Mouse (Mus musculus) hindbrain, embryonic 10.5 days (tissue): ENCODE results near the gene Pla2g2f. TPM values are rescaled to one million over a fixed set of nuclear protein-coding genes. Genes with fewer than 3 reads are reported as not detected.

ENCODE experiments used
- DNase-seq: peaks from one replicate; pipeline ENCODE4 v3.0.0-alpha.2; 2017; ENCODE audit warnings: low spot score
- H3K27ac ChIP-seq: fragments of 300-500 bp; sonication (generic); 2 replicates; pipeline ENCODE4 v1.5.1; 2016; ENCODE audit warnings: mild to moderate bottlenecking, moderate library complexity
- H3K27me3 ChIP-seq: fragments of 300-500 bp; sonication (generic); 2 replicates; pipeline ENCODE4 v1.6.1; 2016; ENCODE audit warnings: mild to moderate bottlenecking; ENCODE audit not compliant: poor library complexity, insufficient read depth, severe bottlenecking
- H3K36me3 ChIP-seq: fragments of 300-500 bp; sonication (generic); 2 replicates; pipeline ENCODE4 v1.6.1; 2016; ENCODE audit warnings: mild to moderate bottlenecking, moderate library complexity
- H3K4me1 ChIP-seq: fragments of 300-500 bp; sonication (generic); replicated peaks from 2 replicates; pipeline ENCODE4 v1.6.1; 2016; ENCODE audit warnings: mild to moderate bottlenecking
- H3K4me3 ChIP-seq: fragments of 300-500 bp; sonication (generic); 2 replicates; pipeline ENCODE4 v1.5.1; 2016; ENCODE audit warnings: mild to moderate bottlenecking, moderate library complexity
- H3K9me3 ChIP-seq: fragments of 300-500 bp; sonication (generic); 2 replicates; pipeline ENCODE4 v1.6.1; 2016; ENCODE audit warnings: mild to moderate bottlenecking, moderate library complexity
- WGBS: fragments of 180-500 bp; shearing (Covaris S2); methylation state at CpG from one replicate; pipeline ENCODE4 v1.1.7; 2016; 5-methylcytosine and 5-hydroxymethylcytosine counted together
- polyA plus RNA-seq: library from polyadenylated mRNA; unstranded; fragments of >200 nt; fragmentation: Nextera tagmentation; extraction: Ambion mirVana; gene quantifications from 2 replicates; pipeline ENCODE4 v1.2.1, GENCODE M21; 2016

The Pla2g2f gene
- 0.84 and 1.2 TPM in 2 replicates for polyA plus RNA-seq

DNA sequence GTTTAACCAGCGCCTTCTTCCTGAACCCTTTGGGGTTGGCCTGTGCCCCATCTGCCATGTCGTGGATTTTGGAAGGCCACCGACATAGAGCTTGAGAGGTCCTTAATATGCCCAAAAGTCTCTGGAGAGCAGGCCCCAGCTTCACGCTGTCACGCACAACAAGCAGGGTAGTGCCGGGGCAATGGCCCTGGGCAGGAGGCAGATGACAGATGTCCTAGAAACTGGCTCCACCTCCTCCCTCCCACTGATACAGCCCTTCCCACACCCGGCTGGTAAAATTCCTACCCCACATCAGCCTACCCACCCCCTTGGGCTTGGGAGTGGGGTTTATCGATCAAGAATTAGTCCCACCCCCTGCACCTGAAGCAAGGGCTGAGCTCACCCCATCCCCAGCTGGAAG, at the start of gene Pla2g2f:
Gene Pla2g2f, minus strand, starts transcription at position 211 of the 400 bp plus-strand sequence.
- H3K9me3 ChIP-seq: peaks cover 3% of the 10 kb centered on the region; the same call in 1 of the 2 replicates
- H3K27ac ChIP-seq: 0 out of 2 replicates have a peak within 1 kb of the TSS, but pooled peaks have one; percentile 35
- no peak for DNase-seq
- H3K36me3 ChIP-seq: no peaks in the 10 kb centered on the region
- H3K4me3 ChIP-seq: no peak within 1 kb of the TSS
- H3K4me1 ChIP-seq: peaks cover 21% of the 10 kb centered on the region
- H3K27me3 ChIP-seq: no peaks in the 10 kb centered on the region
- WGBS: 66% methylated on average over 8 of the region's 8 CpGs

DNA sequence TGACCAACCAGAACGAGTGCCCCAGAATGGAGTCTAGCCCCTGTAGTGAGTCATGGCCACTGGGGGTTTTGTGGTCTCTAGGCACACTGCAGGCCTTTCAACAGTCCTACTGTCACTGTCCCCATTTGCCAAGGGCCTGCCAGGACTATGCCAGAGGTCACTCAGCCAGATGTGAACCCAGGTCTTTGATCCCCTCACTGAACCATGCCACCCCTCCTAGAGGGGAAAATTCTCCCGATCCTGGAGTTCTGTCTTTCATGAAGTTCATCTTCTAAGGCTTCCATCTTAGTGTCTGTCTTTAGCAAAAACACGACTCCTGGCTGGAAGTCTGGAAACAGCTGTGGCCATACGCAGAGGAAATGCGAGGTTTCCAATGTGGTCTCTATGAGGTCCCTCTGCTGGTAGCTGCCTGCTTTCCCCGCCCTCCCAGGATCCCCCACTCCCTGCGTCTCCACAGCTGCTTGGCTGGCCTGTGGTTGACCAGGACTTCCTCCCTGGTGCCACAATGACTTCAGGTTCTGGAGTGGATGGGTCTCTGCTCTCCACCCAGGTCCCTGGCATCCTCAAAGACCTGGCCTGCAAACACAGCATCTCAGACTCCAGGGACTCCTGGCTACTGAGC, 49.6 kb upstream of the Pla2g2f start:
- no peaks in the 10 kb centered on the region for H3K27me3 ChIP-seq
- H3K27ac ChIP-seq: no peak overlapping the region
- WGBS: 67% methylated on average over 7 of the region's 7 CpGs
- no peak overlapping the region for H3K4me3 ChIP-seq
- peaks cover 14% of the 10 kb centered on the region for H3K4me1 ChIP-seq
- H3K9me3 ChIP-seq: no peaks in the 10 kb centered on the region
- H3K36me3 ChIP-seq: no peaks in the 10 kb centered on the region
- DNase-seq: no peak

DNA sequence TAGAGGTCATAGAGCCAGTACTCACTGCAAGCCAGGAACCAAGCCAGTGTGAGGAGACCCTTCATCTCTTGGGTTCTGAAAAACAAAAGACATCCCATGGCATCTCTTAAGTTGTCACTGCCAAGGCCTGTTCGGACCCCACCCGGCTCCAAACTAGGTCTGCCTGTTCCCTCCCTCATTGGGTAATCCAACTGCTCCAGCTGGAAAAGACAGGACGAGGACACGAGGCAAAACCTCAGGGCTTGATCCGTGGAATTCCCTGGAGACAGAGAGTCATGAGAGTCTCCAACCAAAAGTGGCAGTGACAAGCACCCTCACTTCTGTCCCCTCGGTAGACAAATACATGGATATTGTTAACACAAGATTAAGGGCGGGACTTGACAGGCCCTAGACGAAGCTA, 48.7 kb upstream of the Pla2g2f start:
- WGBS: 82% methylated on average over 8 of the region's 8 CpGs
- Histone ChIP-seq H3K36me3 (no peaks in the 10 kb centered on the region), H3K9me3 (no peaks in the 10 kb centered on the region), H3K4me3 (no peak overlapping the region), H3K4me1 (peaks cover 14% of the 10 kb centered on the region), H3K27me3 (no peaks in the 10 kb centered on the region), H3K27ac (no peak overlapping the region)
- DNase-seq: no peak

DNA sequence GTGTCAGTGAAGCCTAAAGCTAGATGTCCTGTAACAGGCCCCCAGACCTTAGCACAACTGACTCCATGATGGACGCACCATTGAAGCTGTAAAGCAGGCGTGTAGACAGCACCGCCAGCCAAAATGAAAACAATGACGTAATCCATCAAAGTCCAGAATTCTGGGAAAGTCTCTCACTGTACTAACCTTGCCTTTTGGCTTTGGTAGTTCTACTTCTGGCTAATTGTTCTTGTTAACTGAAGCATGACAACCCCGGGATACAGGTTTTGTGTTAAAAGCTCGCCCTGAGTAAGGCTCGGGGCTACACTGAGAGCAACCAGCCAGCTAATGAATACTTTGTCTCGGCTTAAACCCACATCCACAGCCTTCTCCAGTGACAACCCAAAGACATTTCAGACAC, 47.8 kb upstream of the Pla2g2f start:
- H3K4me3 ChIP-seq: no peak overlapping the region
- H3K4me1 ChIP-seq: peaks cover 14% of the 10 kb centered on the region
- no peaks in the 10 kb centered on the region for H3K27me3 ChIP-seq
- H3K27ac ChIP-seq: no peak overlapping the region
- H3K9me3 ChIP-seq: no peaks in the 10 kb centered on the region
- WGBS: 50% methylated on average over 8 of the region's 8 CpGs
- DNase-seq: no peak
- no peaks in the 10 kb centered on the region for H3K36me3 ChIP-seq

DNA sequence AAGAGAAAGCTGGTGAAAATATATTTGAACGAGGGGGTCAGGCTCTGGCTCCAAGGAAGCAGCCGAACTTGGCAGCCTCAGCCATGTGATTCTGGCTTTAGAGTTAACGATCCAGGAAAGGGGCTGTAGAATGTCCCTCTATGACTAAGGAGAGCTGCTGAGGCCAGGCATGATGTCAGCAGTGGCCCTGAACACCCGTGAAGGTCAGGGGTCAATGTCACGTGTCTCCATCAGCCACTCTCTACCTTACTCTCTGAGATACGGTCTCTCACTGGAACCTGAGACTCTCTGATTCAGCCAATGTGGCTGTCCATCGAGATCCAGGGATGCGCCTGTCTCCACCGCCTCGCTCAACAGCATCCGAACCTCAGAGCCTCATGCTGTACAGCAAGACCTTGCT, 45.5 kb upstream of the Pla2g2f start:
- H3K27ac ChIP-seq: no peak overlapping the region

DNA sequence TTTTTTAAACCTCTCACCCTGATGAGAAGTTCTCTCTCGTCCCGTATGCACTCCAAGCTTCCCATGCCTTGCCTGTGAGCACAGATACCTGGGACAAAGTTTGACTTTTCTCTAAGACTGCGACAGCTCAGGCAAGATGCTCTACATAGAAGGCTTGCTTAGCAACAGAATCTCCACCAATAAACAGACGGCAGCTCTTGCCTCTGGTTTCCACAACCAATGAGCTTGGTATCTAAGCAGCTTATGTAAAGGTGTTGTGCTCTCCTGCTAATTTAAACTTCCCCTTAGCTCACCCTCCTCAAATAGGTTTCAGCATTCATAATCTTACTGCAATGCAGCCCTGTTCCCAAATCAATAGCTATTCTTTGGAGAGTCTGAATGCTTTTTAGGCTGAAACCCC, 44.2 kb upstream of the Pla2g2f start:
- WGBS: 83% methylated on average over 4 of the region's 4 CpGs
- no peak overlapping the region for H3K27ac ChIP-seq
- H3K36me3 ChIP-seq: no peaks in the 10 kb centered on the region
- H3K4me3 ChIP-seq: no peak overlapping the region
- no peak for DNase-seq
- H3K9me3 ChIP-seq: no peaks in the 10 kb centered on the region
- peaks cover 22% of the 10 kb centered on the region for H3K4me1 ChIP-seq
- no peaks in the 10 kb centered on the region for H3K27me3 ChIP-seq

More for the DNA sequence above, 45.5 kb upstream of the Pla2g2f start:
- Histone ChIP-seq H3K4me1 (peaks cover 14% of the 10 kb centered on the region), H3K9me3 (no peaks in the 10 kb centered on the region), H3K4me3 (no peak overlapping the region), H3K36me3 (no peaks in the 10 kb centered on the region), H3K27me3 (no peaks in the 10 kb centered on the region)
- no peak for DNase-seq
- WGBS: 88% methylated on average over 11 of the region's 11 CpGs

DNA sequence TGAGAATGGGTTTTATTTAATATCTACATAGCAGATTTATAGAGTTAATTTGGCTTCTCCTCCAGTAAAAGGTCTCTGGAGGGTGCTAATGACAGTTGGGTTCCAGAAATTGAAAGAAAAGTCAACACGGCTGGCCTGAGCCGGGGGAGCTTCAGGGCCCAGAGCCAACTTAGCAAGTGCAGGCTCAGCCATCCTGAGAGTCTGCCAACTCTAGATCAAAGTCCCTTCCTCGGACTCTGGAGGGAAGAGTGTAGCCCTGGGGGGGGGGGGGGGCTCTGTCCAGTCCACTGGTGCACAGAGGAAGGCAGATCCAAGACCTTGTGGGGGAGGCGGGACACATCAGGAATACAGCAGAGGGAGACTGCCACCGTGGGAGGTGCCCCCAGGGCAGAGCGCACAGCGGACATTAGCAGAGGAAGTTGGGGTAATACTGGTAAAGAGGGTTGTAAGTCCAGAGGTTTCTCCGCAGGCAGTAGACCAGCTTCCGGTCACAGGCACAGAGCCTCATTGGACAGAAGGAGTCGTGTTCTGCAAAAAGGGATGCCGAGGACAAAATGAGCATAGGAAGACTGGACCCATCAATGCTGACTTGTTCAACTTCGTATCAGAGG, 42.8 kb upstream of the Pla2g2f start:
- no peaks in the 10 kb centered on the region for H3K9me3 ChIP-seq
- H3K27me3 ChIP-seq: no peaks in the 10 kb centered on the region
- H3K4me1 ChIP-seq: peaks cover 15% of the 10 kb centered on the region
- 80% methylated on average over 12 of the region's 12 CpGs for WGBS
- H3K36me3 ChIP-seq: no peaks in the 10 kb centered on the region
- no peak for DNase-seq
- no peak overlapping the region for H3K4me3 ChIP-seq
- no peak overlapping the region for H3K27ac ChIP-seq

DNA sequence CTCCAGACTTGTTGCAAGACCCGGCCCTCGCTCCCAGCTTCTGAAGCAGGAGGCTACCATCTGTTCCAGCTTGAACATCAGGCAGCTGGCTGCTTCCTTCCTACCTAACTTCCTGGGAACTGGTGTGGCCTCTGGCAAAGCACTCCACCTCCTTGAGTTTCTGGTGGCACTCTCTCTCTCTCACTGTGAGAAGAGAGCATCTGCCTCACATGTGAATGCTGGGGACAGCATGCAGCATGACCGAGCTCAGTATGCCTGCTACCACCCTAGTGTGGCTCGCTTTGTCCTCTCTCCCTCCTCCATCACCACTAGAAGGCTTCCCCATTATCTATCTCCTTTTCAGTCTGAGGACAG, 39.8 kb upstream of the Pla2g2f start:
- no peak overlapping the region; the same call in 1 of the 2 replicates for H3K27ac ChIP-seq
- H3K4me3 ChIP-seq: no peak overlapping the region
- WGBS: 75% methylated on average over 4 of the region's 4 CpGs
- peaks cover 15% of the 10 kb centered on the region; the same call in 1 of the 2 replicates for H3K4me1 ChIP-seq
- no peak for DNase-seq
- no peaks in the 10 kb centered on the region for H3K36me3 ChIP-seq
- H3K27me3 ChIP-seq: no peaks in the 10 kb centered on the region
- H3K9me3 ChIP-seq: no peaks in the 10 kb centered on the region

DNA sequence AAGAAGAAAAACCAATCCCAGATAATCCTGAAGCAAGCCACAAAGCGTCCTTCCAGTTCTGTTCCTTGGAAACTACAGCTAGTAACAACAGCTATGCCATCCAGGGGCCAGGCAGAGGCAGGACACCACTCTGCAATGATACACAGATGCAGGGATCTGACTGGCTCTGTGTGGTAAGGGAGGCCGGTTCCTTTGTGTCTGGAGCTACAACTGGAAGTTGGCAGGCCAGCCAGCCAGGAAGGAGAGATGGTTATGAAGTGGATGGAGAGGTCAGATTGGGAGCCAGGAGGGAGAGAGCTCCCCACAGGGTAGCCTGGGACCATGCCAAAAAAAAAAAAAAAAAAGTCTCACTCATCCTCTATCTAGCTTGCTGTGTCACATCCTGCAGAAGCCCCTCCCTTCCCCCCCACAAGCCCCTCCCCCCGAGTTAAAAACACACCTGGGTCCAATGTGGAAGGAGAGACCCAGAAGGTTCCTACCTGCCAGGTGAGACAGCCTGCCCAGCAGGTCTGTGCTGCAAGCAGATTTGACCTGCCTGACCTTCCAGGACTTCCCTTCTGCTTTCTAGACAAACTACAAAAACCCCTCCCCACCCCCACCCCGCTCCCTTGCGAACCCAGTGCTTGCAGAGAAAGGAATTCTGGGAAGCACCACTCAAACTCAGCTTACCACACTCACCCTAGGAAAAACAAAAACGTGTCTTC, 39.2 kb upstream of the Pla2g2f start:
- Histone ChIP-seq H3K4me3 (no peak overlapping the region), H3K27me3 (no peaks in the 10 kb centered on the region), H3K9me3 (no peaks in the 10 kb centered on the region), H3K27ac (peak overlapping the region; percentile 23), H3K4me1 (peaks cover 15% of the 10 kb centered on the region; the same call in 1 of the 2 replicates), H3K36me3 (no peaks in the 10 kb centered on the region)
- 51% methylated on average over 6 of the region's 6 CpGs for WGBS
- DNase-seq: no peak

DNA sequence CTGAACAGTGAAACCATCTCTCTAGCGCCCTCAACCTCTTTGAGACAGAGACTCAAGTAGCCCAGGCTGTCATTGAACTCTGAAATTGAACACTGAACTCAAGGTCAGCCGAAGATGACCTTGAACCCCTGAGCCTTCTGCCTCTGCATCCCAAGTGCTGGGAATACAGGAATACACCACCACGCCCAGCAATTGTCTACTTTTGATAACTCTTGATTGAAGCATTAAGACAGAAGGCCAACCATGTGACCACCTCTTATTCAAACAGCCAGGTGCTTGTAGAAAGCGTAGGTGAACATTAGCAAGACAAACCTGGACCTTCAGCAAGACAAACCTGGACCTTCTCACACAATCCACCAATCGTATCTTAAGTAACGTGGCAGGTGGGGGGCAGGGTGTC, 36.9 kb upstream of the Pla2g2f start:
- no peak for DNase-seq
- H3K4me3 ChIP-seq: no peak overlapping the region
- WGBS: 87% methylated on average over 6 of the region's 6 CpGs
- no peaks in the 10 kb centered on the region for H3K36me3 ChIP-seq
- peaks cover 15% of the 10 kb centered on the region; the same call in 1 of the 2 replicates for H3K4me1 ChIP-seq
- no peaks in the 10 kb centered on the region for H3K27me3 ChIP-seq
- H3K27ac ChIP-seq: peak overlapping the region; percentile 23; the same call in 1 of the 2 replicates
- no peaks in the 10 kb centered on the region for H3K9me3 ChIP-seq

DNA sequence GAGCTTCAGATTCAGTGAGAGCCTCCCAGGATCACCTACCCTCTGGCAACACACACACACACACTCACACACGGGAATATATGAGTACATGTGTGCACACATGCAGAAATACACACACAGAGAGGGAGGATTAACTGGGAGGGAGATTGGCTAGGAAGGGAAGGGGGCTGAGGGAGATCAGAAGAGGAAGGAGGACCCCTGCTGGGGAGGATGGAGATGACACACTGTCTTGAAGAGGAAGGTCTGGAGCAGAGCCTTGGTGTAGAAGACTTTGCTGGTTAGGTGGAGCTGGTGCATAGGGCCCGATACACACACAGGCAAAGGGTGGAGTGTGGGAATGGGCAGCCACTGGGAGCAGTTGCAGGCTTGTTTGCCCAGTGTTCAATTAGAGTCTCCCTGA, 35.9 kb upstream of the Pla2g2f start:
- Histone ChIP-seq H3K4me3 (no peak overlapping the region), H3K9me3 (no peaks in the 10 kb centered on the region), H3K27ac (peak overlapping the region; percentile 29; the same call in 1 of the 2 replicates), H3K36me3 (no peaks in the 10 kb centered on the region), H3K27me3 (no peaks in the 10 kb centered on the region), H3K4me1 (peaks cover 15% of the 10 kb centered on the region; the same call in 1 of the 2 replicates)
- 68% methylated on average over 2 of the region's 2 CpGs for WGBS
- peak; percentile 25 for DNase-seq

DNA sequence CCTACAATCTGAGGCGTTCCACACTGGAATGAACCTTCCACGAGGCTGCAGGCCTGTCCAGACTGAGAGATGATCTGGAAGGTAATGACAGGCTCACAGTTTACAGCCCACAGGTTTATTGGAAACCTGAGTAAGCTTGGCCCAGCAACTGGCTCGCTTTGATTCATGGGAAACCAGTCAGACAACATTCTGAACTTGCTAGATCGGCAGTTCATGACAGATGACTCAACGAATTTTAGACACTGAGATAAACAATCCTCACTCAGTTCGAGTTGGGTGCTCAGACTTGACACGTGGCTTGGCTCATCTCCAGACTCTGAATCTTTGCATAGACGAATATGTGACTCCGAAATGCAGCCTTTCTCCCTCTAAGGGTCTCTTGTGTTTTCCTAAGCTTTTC, 35.2 kb upstream of the Pla2g2f start:
- H3K9me3 ChIP-seq: no peaks in the 10 kb centered on the region
- no peak overlapping the region for H3K4me3 ChIP-seq
- 73% methylated on average over 9 of the region's 9 CpGs for WGBS
- H3K27ac ChIP-seq: no peak overlapping the region
- no peak for DNase-seq
- H3K4me1 ChIP-seq: peaks cover 15% of the 10 kb centered on the region; the same call in 1 of the 2 replicates
- H3K27me3 ChIP-seq: no peaks in the 10 kb centered on the region; the same call in 1 of the 2 replicates
- H3K36me3 ChIP-seq: no peaks in the 10 kb centered on the region

DNA sequence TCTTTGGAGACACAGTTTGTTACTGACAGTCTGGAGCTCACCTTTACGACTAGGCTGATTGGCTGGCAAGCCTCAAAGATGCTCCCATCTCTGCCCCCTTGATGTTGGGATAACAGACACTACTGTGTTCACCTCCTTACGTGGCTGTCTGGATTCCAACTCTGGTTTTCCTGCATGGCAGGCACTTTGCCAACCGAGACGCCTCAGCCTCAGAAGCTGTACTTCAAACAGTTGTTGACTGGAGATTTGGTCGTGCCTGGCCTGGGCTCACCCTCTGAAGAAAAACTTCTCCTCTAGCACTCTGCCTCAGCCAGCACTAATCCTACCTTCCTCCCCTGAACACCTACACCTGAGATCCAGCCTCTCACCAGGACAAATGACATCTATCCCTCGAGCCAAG, 34.0 kb upstream of the Pla2g2f start:
- no peak overlapping the region for H3K27ac ChIP-seq
- no peaks in the 10 kb centered on the region for H3K9me3 ChIP-seq
- H3K27me3 ChIP-seq: no peaks in the 10 kb centered on the region; the same call in 1 of the 2 replicates
- peaks cover 5% of the 10 kb centered on the region; the same call in 1 of the 2 replicates for H3K4me1 ChIP-seq
- H3K4me3 ChIP-seq: no peak overlapping the region
- no peak for DNase-seq
- 82% methylated on average over 6 of the region's 6 CpGs for WGBS
- H3K36me3 ChIP-seq: no peaks in the 10 kb centered on the region
